Mouse (Mus musculus): ENCODE measurements at regions not wholly inside any gene's neighbourhood (a gene's known extent, or its start where the extent isn't known, plus 50 kb on each side); places are given as distances from the start of the nearest gene placed in this dataset.

GRCm38 (mm10) chr8:33997676-33998075 is 113.9 kb downstream of the Gm10131 start:
- Histone ChIP-seq H3K4me3 (no peak overlapping the region), H3K9me3 (no peaks in the 10 kb centered on the region), H3K27ac (replicated peaks) (no peak overlapping the region), H3K4me2 (no peak overlapping the region), H3K36me3 (no peaks in the 10 kb centered on the region), H3K9ac (no peak overlapping the region), H3K27me3 (no peaks in the 10 kb centered on the region), H3K4me1 (replicated peaks) (no peaks in the 10 kb centered on the region)
- ATAC-seq (ENCODE audit: low read depth): no peak
- WGBS: 59% methylated on average over 4 of the region's 4 CpGs

DNA sequence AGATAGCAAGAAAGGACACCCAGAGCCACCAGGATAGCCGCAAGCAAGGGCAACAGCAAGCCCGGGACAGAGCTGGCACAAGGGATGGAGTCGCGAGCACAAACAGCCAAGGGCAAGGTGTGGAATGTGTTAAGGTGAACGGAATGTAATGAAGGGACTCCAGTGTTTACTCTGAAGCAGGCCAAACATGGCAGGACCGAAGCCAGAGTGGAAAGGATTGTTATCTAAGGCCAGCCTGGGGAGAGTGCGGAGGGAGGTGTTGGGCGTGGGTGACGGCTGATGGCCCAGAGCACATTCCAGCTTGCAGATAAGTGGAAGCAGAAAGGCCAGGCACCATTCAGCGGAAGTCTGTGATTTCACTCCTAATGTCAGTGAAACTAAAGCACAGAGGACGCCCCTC is 118.6 kb downstream of the Gm10131 start:
- Histone ChIP-seq H3K9me3 (no peaks in the 10 kb centered on the region), H3K9ac (no peak overlapping the region), H3K27ac (replicated peaks) (no peak overlapping the region), H3K27me3 (no peaks in the 10 kb centered on the region), H3K4me2 (no peak overlapping the region), H3K36me3 (no peaks in the 10 kb centered on the region), H3K4me3 (no peak overlapping the region), H3K4me1 (replicated peaks) (peaks cover 10% of the 10 kb centered on the region; the same call in 1 of the 2 replicates)
- WGBS: 51% methylated on average over 11 of the region's 11 CpGs
- no peak for ATAC-seq (ENCODE audit: low read depth)

GRCm38 (mm10) chr8:33991917-33992875 is 119.3 kb downstream of the Gm10131 start:
- ATAC-seq (ENCODE audit: low read depth): peak; percentile 47; the same call in 1 of the 2 replicates
- Histone ChIP-seq H3K9me3 (no peaks in the 10 kb centered on the region), H3K4me1 (replicated peaks) (peaks cover 10% of the 10 kb centered on the region; the same call in 1 of the 2 replicates), H3K36me3 (no peaks in the 10 kb centered on the region), H3K4me3 (no peak overlapping the region), H3K9ac (peak overlapping the region; percentile 52; the same call in 1 of the 2 replicates), H3K27me3 (no peaks in the 10 kb centered on the region), H3K27ac (replicated peaks) (no peak overlapping the region), H3K4me2 (peak overlapping the region; percentile 41)
- WGBS: 36% methylated on average over 12 of the region's 12 CpGs

DNA sequence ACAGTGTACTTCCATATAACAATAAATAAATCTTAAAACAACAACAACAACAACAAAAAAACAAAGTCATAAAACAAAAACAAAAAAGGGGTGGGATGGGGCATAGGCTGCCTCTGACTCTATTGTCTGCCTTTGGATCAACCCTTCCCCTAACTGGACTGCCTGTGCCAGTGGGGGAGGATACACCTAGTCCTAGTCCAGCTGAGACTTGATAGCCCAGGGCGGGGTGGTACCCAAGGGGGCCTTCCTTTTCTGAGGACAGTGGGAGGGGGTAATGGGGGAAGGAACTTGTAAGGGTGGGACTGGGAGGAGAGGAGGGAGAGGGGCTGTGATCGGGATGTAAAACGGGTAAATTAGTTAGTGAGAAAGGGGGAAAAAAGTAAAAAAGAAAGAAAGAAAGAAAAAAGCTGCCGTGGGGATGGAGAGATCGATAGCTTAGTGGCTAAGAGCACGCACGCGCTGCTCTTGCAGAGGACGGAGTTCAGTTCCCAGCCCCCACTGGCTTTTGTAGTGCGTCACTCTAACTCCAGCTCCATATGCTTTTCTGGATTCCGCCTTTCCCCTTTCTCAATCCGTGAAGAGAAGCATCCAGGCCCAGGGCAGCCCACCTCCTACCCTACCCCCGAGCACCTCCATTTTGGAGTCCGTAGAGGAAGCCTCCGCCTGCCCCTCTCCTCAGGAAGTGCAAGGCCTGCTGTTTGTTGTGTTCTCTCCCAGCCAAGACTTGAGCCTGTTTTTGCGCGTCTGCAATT is 120.2 kb downstream of the Gm10131 start:
- Histone ChIP-seq H3K27me3 (no peaks in the 10 kb centered on the region), H3K9me3 (no peaks in the 10 kb centered on the region), H3K36me3 (no peaks in the 10 kb centered on the region), H3K4me1 (replicated peaks) (peaks cover 10% of the 10 kb centered on the region; the same call in 1 of the 2 replicates), H3K4me2 (peak overlapping the region; percentile 41), H3K4me3 (0 out of 2 replicates have a peak overlapping the region, but pooled peaks have one; percentile 7), H3K9ac (peak overlapping the region; percentile 52; the same call in 1 of the 2 replicates), H3K27ac (replicated peaks) (no peak overlapping the region)
- ATAC-seq (ENCODE audit: low read depth): no peak
- WGBS: 21% methylated on average over 17 of the region's 17 CpGs

DNA sequence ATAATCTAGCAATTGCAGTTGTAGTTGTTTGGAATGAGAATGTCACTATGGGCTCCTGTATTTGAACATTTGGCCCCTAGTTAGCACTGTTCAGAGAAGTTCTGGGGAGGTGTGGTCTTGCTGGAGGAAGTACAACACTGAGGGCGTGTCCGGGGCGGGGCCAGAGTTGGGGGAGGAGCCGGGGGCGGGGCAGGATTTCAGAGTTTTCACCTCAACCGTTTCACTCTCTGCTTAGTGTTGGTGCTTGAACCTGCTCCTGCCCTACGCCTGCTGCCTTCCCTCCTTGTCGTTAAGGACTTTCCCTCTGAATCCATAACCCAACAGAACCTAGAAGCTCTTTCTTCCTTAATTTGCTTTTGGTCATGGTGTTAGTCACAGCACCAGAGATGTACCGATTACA is 121.5 kb downstream of the Gm10131 start:
- Histone ChIP-seq H3K9ac (no peak overlapping the region), H3K4me2 (no peak overlapping the region), H3K9me3 (no peaks in the 10 kb centered on the region), H3K4me3 (no peak overlapping the region), H3K36me3 (no peaks in the 10 kb centered on the region), H3K4me1 (replicated peaks) (peaks cover 10% of the 10 kb centered on the region; the same call in 1 of the 2 replicates), H3K27me3 (no peaks in the 10 kb centered on the region), H3K27ac (replicated peaks) (no peak overlapping the region)
- no peak for ATAC-seq (ENCODE audit: low read depth)
- WGBS: 72% methylated on average over 9 of the region's 9 CpGs

GRCm38 (mm10) chr8:33987755-33988104 is 123.8 kb downstream of the Gm10131 start:
- Histone ChIP-seq H3K36me3 (no peaks in the 10 kb centered on the region), H3K4me2 (no peak overlapping the region), H3K9ac (no peak overlapping the region), H3K27ac (replicated peaks) (no peak overlapping the region), H3K27me3 (no peaks in the 10 kb centered on the region), H3K9me3 (no peaks in the 10 kb centered on the region), H3K4me1 (replicated peaks) (peaks cover 10% of the 10 kb centered on the region; the same call in 1 of the 2 replicates), H3K4me3 (no peak overlapping the region)
- WGBS: 81% methylated on average over 10 of the region's 10 CpGs
- no peak for ATAC-seq (ENCODE audit: low read depth)

DNA sequence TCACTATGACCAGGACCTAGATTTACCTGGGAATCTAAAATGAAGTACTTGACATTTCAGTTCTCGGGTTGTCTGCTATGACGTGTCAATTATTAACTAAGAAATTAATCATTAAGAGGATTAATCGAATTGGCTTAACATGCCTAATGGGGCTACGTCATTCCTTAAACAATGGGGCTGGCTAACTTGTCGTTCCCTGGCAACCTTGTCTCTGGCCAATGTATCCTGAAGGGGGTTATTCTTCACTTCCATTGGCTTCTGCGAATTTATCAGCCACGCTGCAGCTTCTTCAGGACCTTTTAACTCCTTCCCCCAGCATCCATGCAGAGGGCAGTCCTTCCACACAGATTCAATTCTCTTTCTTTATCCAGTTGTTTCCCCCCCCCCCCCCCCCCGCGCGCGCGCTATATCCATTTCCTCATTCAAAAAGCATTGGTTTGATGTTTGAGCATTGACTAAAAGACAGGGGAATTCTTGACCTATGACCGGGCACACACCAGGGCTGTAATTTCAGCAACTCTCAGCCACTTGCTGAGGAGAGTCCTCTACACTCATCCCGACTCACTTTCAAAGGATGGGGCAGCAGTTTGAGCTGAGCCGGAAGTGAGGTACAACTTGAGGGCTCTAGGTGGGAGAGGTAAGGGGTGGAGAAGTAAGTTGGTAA is 124.3 kb downstream of the Gm10131 start:
- WGBS: 75% methylated on average over 14 of the region's 15 CpGs
- Histone ChIP-seq H3K27me3 (no peaks in the 10 kb centered on the region), H3K4me2 (no peak overlapping the region), H3K9me3 (no peaks in the 10 kb centered on the region), H3K27ac (replicated peaks) (no peak overlapping the region), H3K36me3 (no peaks in the 10 kb centered on the region), H3K4me3 (no peak overlapping the region), H3K9ac (no peak overlapping the region), H3K4me1 (replicated peaks) (peaks cover 8% of the 10 kb centered on the region; the same call in 1 of the 2 replicates)
- ATAC-seq (ENCODE audit: low read depth): no peak

DNA sequence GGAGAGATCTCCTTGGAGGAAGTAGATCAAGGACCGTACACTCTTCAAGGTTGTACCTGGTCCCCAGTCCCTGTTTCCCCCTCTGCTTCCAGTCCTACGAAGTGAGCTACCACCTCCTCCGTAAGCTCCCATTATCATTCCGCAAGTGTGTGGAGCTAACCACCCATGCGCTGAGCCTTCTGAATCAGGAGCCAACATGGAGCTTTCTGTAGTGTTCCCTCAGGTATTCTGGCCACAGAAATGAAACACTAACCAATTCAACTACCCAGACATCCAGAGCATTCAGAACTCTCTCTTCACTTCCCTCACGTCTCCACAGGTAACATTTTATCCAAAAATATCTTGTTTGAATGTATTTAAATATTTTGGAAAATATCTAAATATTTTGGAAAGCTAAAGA is 124.9 kb downstream of the Gm10131 start:
- no peaks in the 10 kb centered on the region for H3K9me3 ChIP-seq
- H3K27ac ChIP-seq (replicated peaks): no peak overlapping the region
- no peak overlapping the region for H3K4me3 ChIP-seq
- peaks cover 2% of the 10 kb centered on the region; the same call in 1 of the 2 replicates for H3K4me1 ChIP-seq (replicated peaks)
- H3K4me2 ChIP-seq: no peak overlapping the region
- WGBS: 95% methylated on average over 6 of the region's 6 CpGs
- no peaks in the 10 kb centered on the region for H3K27me3 ChIP-seq
- H3K36me3 ChIP-seq: no peaks in the 10 kb centered on the region
- no peak overlapping the region for H3K9ac ChIP-seq
- no peak for ATAC-seq (ENCODE audit: low read depth)

GRCm38 (mm10) chr8:33985430-33985977 is 126.0 kb downstream of the Gm10131 start:
- Histone ChIP-seq H3K27me3 (no peaks in the 10 kb centered on the region), H3K36me3 (no peaks in the 10 kb centered on the region), H3K4me2 (no peak overlapping the region), H3K9me3 (no peaks in the 10 kb centered on the region), H3K4me3 (no peak overlapping the region), H3K4me1 (replicated peaks) (no peaks in the 10 kb centered on the region), H3K27ac (replicated peaks) (no peak overlapping the region), H3K9ac (no peak overlapping the region)
- WGBS: 57% methylated on average over 11 of the region's 11 CpGs
- ATAC-seq (ENCODE audit: low read depth): no peak

- Histone ChIP-seq H3K27ac (replicated peaks) (no peak overlapping the region), H3K4me3 (no peak overlapping the region), H3K4me2 (no peak overlapping the region), H3K9me3 (no peaks in the 10 kb centered on the region), H3K9ac (no peak overlapping the region), H3K36me3 (no peaks in the 10 kb centered on the region), H3K4me1 (replicated peaks) (peaks cover 8% of the 10 kb centered on the region), H3K27me3 (no peaks in the 10 kb centered on the region)
- ATAC-seq (ENCODE audit: low read depth): no peak
- WGBS: 78% methylated on average over 4 of the region's 4 CpGs
Observed at GRCm38 (mm10) chr8:33981629-33982028, 129.9 kb downstream of the Gm10131 start.

DNA sequence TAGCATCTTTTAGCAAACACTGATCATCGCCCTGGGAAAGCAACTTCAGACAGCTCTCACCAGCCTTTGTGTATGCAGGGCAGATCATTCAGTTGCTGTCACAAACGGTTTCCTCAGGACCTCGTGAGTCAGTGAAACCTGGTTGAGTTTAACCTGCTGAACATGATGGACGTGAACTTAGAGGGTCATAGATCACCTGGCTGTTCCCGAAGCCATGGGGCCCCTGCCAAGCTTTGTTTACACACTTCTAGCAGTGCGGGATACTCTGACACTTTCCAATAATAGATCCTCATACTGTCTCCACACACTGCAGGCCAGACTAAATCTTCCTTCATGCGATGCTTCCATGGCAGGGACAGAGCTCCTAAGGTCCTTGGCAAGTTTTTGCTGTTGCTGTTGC is 130.5 kb downstream of the Gm10131 start:
- no peak overlapping the region for H3K4me2 ChIP-seq
- no peaks in the 10 kb centered on the region for H3K36me3 ChIP-seq
- H3K27ac ChIP-seq (replicated peaks): no peak overlapping the region
- WGBS: 71% methylated on average over 7 of the region's 7 CpGs
- no peak for ATAC-seq (ENCODE audit: low read depth)
- H3K4me3 ChIP-seq: no peak overlapping the region
- peaks cover 8% of the 10 kb centered on the region for H3K4me1 ChIP-seq (replicated peaks)
- no peaks in the 10 kb centered on the region for H3K9me3 ChIP-seq
- no peaks in the 10 kb centered on the region for H3K27me3 ChIP-seq
- no peak overlapping the region for H3K9ac ChIP-seq
